Mouse (Mus musculus): ENCODE results near the gene Plekhg5. TPM values are rescaled to one million over a fixed set of nuclear protein-coding genes. Genes with fewer than 3 reads are reported as not detected.
"Not testable (repeated sequence)": the region's sequence is repeated elsewhere in the genome, so short reads cannot be mapped to it uniquely, and the experiment has no call there.

The Plekhg5 gene
- polyA plus RNA-seq, 1 experiment = 22.0 TPM

GRCm38 (mm10) chr4:152029087-152029486 is 43.2 kb upstream of the Plekhg5 start:
- 70% methylated on average over 5 of the region's 5 CpGs for WGBS
- no peaks in the 10 kb centered on the region for H3K36me3 ChIP-seq (ENCODE audit: control insufficient read depth, insufficient read depth, low read length)
- H3K4me1 ChIP-seq (replicated peaks; ENCODE audit: control insufficient read depth, insufficient read depth, low read length) = peaks cover 21% of the 10 kb centered on the region
- no peak overlapping the region for H3K27ac ChIP-seq (ENCODE audit: control insufficient read depth, insufficient read depth, low read length)
- DNase-seq = no peak
- TF ChIP-seq CTCF (IDR thresholded peaks at IDR 0.05; ENCODE audit: borderline replicate concordance, control insufficient read depth, extremely low read depth, insufficient read depth, low read length, poor library complexity) = no peak
- no peak for TF ChIP-seq POLR2A (IDR thresholded peaks at IDR 0.05; ENCODE audit: control insufficient read depth, extremely low read depth, insufficient read depth, low read length, poor library complexity)
- H3K27me3 ChIP-seq (ENCODE audit: control insufficient read depth, insufficient read depth, low read length) = no peaks in the 10 kb centered on the region
- no peak overlapping the region for H3K4me3 ChIP-seq (ENCODE audit: control insufficient read depth, insufficient read depth, low read length)

- no peaks in the 10 kb centered on the region for H3K36me3 ChIP-seq (ENCODE audit: control insufficient read depth, insufficient read depth, low read length)
- TF ChIP-seq CTCF (IDR thresholded peaks at IDR 0.05; ENCODE audit: borderline replicate concordance, control insufficient read depth, extremely low read depth, insufficient read depth, low read length, poor library complexity) = no peak
- TF ChIP-seq POLR2A (IDR thresholded peaks at IDR 0.05; ENCODE audit: control insufficient read depth, extremely low read depth, insufficient read depth, low read length, poor library complexity) = no peak
- H3K4me1 ChIP-seq (replicated peaks; ENCODE audit: control insufficient read depth, insufficient read depth, low read length) = peaks cover 21% of the 10 kb centered on the region
- WGBS = 85% methylated on average over 4 of the region's 4 CpGs
- no peaks in the 10 kb centered on the region for H3K27me3 ChIP-seq (ENCODE audit: control insufficient read depth, insufficient read depth, low read length)
- DNase-seq = no peak
- H3K27ac ChIP-seq (ENCODE audit: control insufficient read depth, insufficient read depth, low read length) = no peak overlapping the region
- H3K4me3 ChIP-seq (ENCODE audit: control insufficient read depth, insufficient read depth, low read length) = no peak overlapping the region
Measured at GRCm38 (mm10) chr4:152029997-152030396, 42.3 kb upstream of the Plekhg5 start.

GRCm38 (mm10) chr4:152032922-152033321 is 39.4 kb upstream of the Plekhg5 start:
- Histone ChIP-seq H3K27me3 (ENCODE audit: control insufficient read depth, insufficient read depth, low read length) (no peaks in the 10 kb centered on the region), H3K4me1 (replicated peaks; ENCODE audit: control insufficient read depth, insufficient read depth, low read length) (peaks cover 4% of the 10 kb centered on the region), H3K4me3 (ENCODE audit: control insufficient read depth, insufficient read depth, low read length) (no peak overlapping the region), H3K36me3 (ENCODE audit: control insufficient read depth, insufficient read depth, low read length) (no peaks in the 10 kb centered on the region), H3K27ac (ENCODE audit: control insufficient read depth, insufficient read depth, low read length) (no peak overlapping the region)
- no peak for DNase-seq
- TF ChIP-seq POLR2A (IDR thresholded peaks at IDR 0.05; ENCODE audit: control insufficient read depth, extremely low read depth, insufficient read depth, low read length, poor library complexity) = no peak
- TF ChIP-seq CTCF (IDR thresholded peaks at IDR 0.05; ENCODE audit: borderline replicate concordance, control insufficient read depth, extremely low read depth, insufficient read depth, low read length, poor library complexity) = no peak
- 97% methylated on average over 13 of the region's 13 CpGs for WGBS

- peaks cover 18% of the 10 kb centered on the region for H3K4me1 ChIP-seq (replicated peaks; ENCODE audit: control insufficient read depth, insufficient read depth, low read length)
- not testable (repeated sequence) for DNase-seq; H3K4me3 ChIP-seq (ENCODE audit: control insufficient read depth, insufficient read depth, low read length); H3K27ac ChIP-seq (ENCODE audit: control insufficient read depth, insufficient read depth, low read length); H3K36me3 ChIP-seq (ENCODE audit: control insufficient read depth, insufficient read depth, low read length); H3K27me3 ChIP-seq (ENCODE audit: control insufficient read depth, insufficient read depth, low read length)
- 91% methylated on average over 6 of the region's 6 CpGs for WGBS
Measured at GRCm38 (mm10) chr4:152036464-152036863, 35.8 kb upstream of the Plekhg5 start.

GRCm38 (mm10) chr4:152038225-152038984 is 33.9 kb upstream of the Plekhg5 start, which contains the start of gene Tas1r1:
Gene Tas1r1 (minus strand): TSS chr4:152038568.
- no peak for TF ChIP-seq CTCF (IDR thresholded peaks at IDR 0.05; ENCODE audit: borderline replicate concordance, control insufficient read depth, extremely low read depth, insufficient read depth, low read length, poor library complexity)
- no peak for TF ChIP-seq POLR2A (IDR thresholded peaks at IDR 0.05; ENCODE audit: control insufficient read depth, extremely low read depth, insufficient read depth, low read length, poor library complexity)
- 0 out of 2 replicates have a peak, but pooled peaks cover 4% of the 10 kb centered on the region for H3K36me3 ChIP-seq (ENCODE audit: control insufficient read depth, insufficient read depth, low read length)
- WGBS = 23% methylated on average over 10 of the region's 10 CpGs
- peak within 1 kb of the TSS; percentile 59 for H3K4me3 ChIP-seq (ENCODE audit: control insufficient read depth, insufficient read depth, low read length)
- no peak for DNase-seq
- no peak within 1 kb of the TSS for H3K27ac ChIP-seq (ENCODE audit: control insufficient read depth, insufficient read depth, low read length)
- peaks cover 18% of the 10 kb centered on the region for H3K4me1 ChIP-seq (replicated peaks; ENCODE audit: control insufficient read depth, insufficient read depth, low read length)
- H3K27me3 ChIP-seq (ENCODE audit: control insufficient read depth, insufficient read depth, low read length) = no peaks in the 10 kb centered on the region

GRCm38 (mm10) chr4:152038985-152039830 is 33.1 kb upstream of the Plekhg5 start, which contains the start of gene Nol9:
Gene Nol9 (plus strand): TSS chr4:152039321.
- no peak within 1 kb of the TSS for H3K27ac ChIP-seq (ENCODE audit: control insufficient read depth, insufficient read depth, low read length)
- WGBS = 1% methylated on average over 86 of the region's 86 CpGs
- no peaks in the 10 kb centered on the region for H3K27me3 ChIP-seq (ENCODE audit: control insufficient read depth, insufficient read depth, low read length)
- peak within 1 kb of the TSS; percentile 59 for H3K4me3 ChIP-seq (ENCODE audit: control insufficient read depth, insufficient read depth, low read length)
- H3K4me1 ChIP-seq (replicated peaks; ENCODE audit: control insufficient read depth, insufficient read depth, low read length) = peaks cover 18% of the 10 kb centered on the region
- TF ChIP-seq CTCF (IDR thresholded peaks at IDR 0.05; ENCODE audit: borderline replicate concordance, control insufficient read depth, extremely low read depth, insufficient read depth, low read length, poor library complexity) (peak; percentile 98), POLR2A (IDR thresholded peaks at IDR 0.05; ENCODE audit: control insufficient read depth, extremely low read depth, insufficient read depth, low read length, poor library complexity) (peak; percentile 66)
- 0 out of 2 replicates have a peak, but pooled peaks cover 7% of the 10 kb centered on the region for H3K36me3 ChIP-seq (ENCODE audit: control insufficient read depth, insufficient read depth, low read length)
- peak; percentile 95 for DNase-seq
